Mouse (Mus musculus) brown adipose tissue, adult 24 weeks (tissue): ENCODE measurements at regions not wholly inside any gene's neighbourhood (a gene's known extent, or its start where the extent isn't known, plus 50 kb on each side); places are given as distances from the start of the nearest gene placed in this dataset.

Source experiments
- H3K27ac ChIP-seq: fragments of 200-500 bp; replicated peaks from 2 replicates; pipeline ENCODE4 v1.5.1; 2012; ENCODE audit warnings: low read depth, mild to moderate bottlenecking, low read length
- H3K4me1 ChIP-seq: fragments of 200-500 bp; 2 replicates; pipeline ENCODE4 v1.6.1; 2012; ENCODE audit warnings: low read length, mixed read lengths; ENCODE audit not compliant: control insufficient read depth, insufficient read depth, insufficient read length
- H3K4me3 ChIP-seq: fragments of 200-500 bp; 2 replicates; pipeline ENCODE4 v1.5.1; 2012; ENCODE audit warnings: low read depth, mild to moderate bottlenecking, low read length, moderate library complexity; ENCODE audit not compliant: insufficient read depth

- Histone ChIP-seq H3K4me1 (no peaks in the 10 kb centered on the region), H3K4me3 (no peak overlapping the region), H3K27ac (no peak overlapping the region)
Measured at GRCm38 (mm10) chr9:31794911-31795310, 118.4 kb downstream of the Barx2 start.

GRCm38 (mm10) chr9:31775956-31776355, 137.3 kb downstream of the Barx2 start:
- Histone ChIP-seq H3K27ac (no peak overlapping the region), H3K4me1 (no peaks in the 10 kb centered on the region), H3K4me3 (no peak overlapping the region)

GRCm38 (mm10) chr9:31765401-31765800, 147.9 kb downstream of the Barx2 start:
- H3K4me1 ChIP-seq, result no peaks in the 10 kb centered on the region

GRCm38 (mm10) chr9:31757894-31758561, 155.2 kb downstream of the Barx2 start:
- H3K4me1 ChIP-seq, result no peaks in the 10 kb centered on the region
- no peak overlapping the region for H3K4me3 ChIP-seq
- H3K27ac ChIP-seq, result no peak overlapping the region

More at GRCm38 (mm10) chr9:31765401-31765800, 147.9 kb downstream of the Barx2 start:
- H3K27ac ChIP-seq, result no peak overlapping the region
- H3K4me3 ChIP-seq, result no peak overlapping the region

- H3K4me1 ChIP-seq, result no peaks in the 10 kb centered on the region
- H3K4me3 ChIP-seq, result no peak overlapping the region
- H3K27ac ChIP-seq, result no peak overlapping the region
Measured at GRCm38 (mm10) chr9:31730443-31730842, 182.8 kb downstream of the Barx2 start.

GRCm38 (mm10) chr9:31719309-31719708, 194.0 kb downstream of the Barx2 start:
- Histone ChIP-seq H3K4me1 (no peaks in the 10 kb centered on the region), H3K27ac (no peak overlapping the region), H3K4me3 (no peak overlapping the region)

GRCm38 (mm10) chr9:31710022-31710421, 203.2 kb downstream of the Barx2 start:
- Histone ChIP-seq H3K27ac (no peak overlapping the region), H3K4me1 (no peaks in the 10 kb centered on the region), H3K4me3 (no peak overlapping the region)

GRCm38 (mm10) chr9:31706688-31707087, 206.6 kb downstream of the Barx2 start:
- Histone ChIP-seq H3K4me3 (no peak overlapping the region), H3K27ac (no peak overlapping the region), H3K4me1 (no peaks in the 10 kb centered on the region)

GRCm38 (mm10) chr9:31690921-31691475, 222.3 kb downstream of the Barx2 start:
- H3K27ac ChIP-seq, result no peak overlapping the region

GRCm38 (mm10) chr9:31688398-31688705, 224.1 kb upstream of the Tmem45b start:
- no peak overlapping the region for H3K4me3 ChIP-seq
- H3K4me1 ChIP-seq, result no peaks in the 10 kb centered on the region
- no peak overlapping the region for H3K27ac ChIP-seq

More at GRCm38 (mm10) chr9:31690921-31691475, 222.3 kb downstream of the Barx2 start:
- no peak overlapping the region for H3K4me3 ChIP-seq
- H3K4me1 ChIP-seq, result no peaks in the 10 kb centered on the region

- no peaks in the 10 kb centered on the region for H3K4me1 ChIP-seq
- H3K27ac ChIP-seq, result no peak overlapping the region
- no peak overlapping the region for H3K4me3 ChIP-seq
Measured at GRCm38 (mm10) chr9:31687686-31688397, 223.6 kb upstream of the Tmem45b start.

- H3K27ac ChIP-seq, result no peak overlapping the region
- no peak overlapping the region for H3K4me3 ChIP-seq
- H3K4me1 ChIP-seq, result no peaks in the 10 kb centered on the region
Measured at GRCm38 (mm10) chr9:31686466-31686865, 222.2 kb upstream of the Tmem45b start.

GRCm38 (mm10) chr9:31684812-31685188, 220.5 kb upstream of the Tmem45b start:
- Histone ChIP-seq H3K4me1 (no peaks in the 10 kb centered on the region), H3K4me3 (no peak overlapping the region), H3K27ac (no peak overlapping the region)

- no peaks in the 10 kb centered on the region for H3K4me1 ChIP-seq
- no peak overlapping the region for H3K4me3 ChIP-seq
- H3K27ac ChIP-seq, result no peak overlapping the region
Measured at GRCm38 (mm10) chr9:31684099-31684811, 220.0 kb upstream of the Tmem45b start.

- Histone ChIP-seq H3K27ac (no peak overlapping the region), H3K4me1 (no peaks in the 10 kb centered on the region), H3K4me3 (no peak overlapping the region)
Measured at GRCm38 (mm10) chr9:31683302-31684081, 219.2 kb upstream of the Tmem45b start.
